Mouse (Mus musculus): Measurements from ENCODE around the gene Mvb12b. TPM values are rescaled to one million over a fixed set of nuclear protein-coding genes. Genes with fewer than 3 reads are reported as not detected.

Mvb12b gene
- total RNA-seq, 2 experiments from 2014 or later = 83.9 to 86.7 TPM

- intact Hi-C loops (cut with DNase I) = no loop called here
Measured at GRCm38 (mm10) chr2:33714932-33715331, 172.8 kb downstream of the Mvb12b start.

GRCm38 (mm10) chr2:33713580-33714260, 174.0 kb downstream of the Mvb12b start:
- intact Hi-C loops (cut with DNase I) = no loop called here
- DNase-seq (ENCODE audit: low spot score in 2 of 2) = no peak

More at GRCm38 (mm10) chr2:33714932-33715331, 172.8 kb downstream of the Mvb12b start:
- DNase-seq (ENCODE audit: low spot score in 2 of 2) = no peak

- DNase-seq (ENCODE audit: low spot score in 2 of 2) = no peak
- intact Hi-C loops (cut with DNase I) = no loop called here
Measured at GRCm38 (mm10) chr2:33712811-33713210, 174.9 kb downstream of the Mvb12b start.

GRCm38 (mm10) chr2:33708831-33709230, 178.9 kb downstream of the Mvb12b start:
- intact Hi-C loops (cut with DNase I) = no loop called here
- peak in 1 of 2 experiments; percentile 75 for DNase-seq (ENCODE audit: low spot score in 2 of 2)

- intact Hi-C loops (cut with DNase I) = no loop called here
- no peak for DNase-seq (ENCODE audit: low spot score in 2 of 2)
Measured at GRCm38 (mm10) chr2:33708096-33708495, 179.7 kb downstream of the Mvb12b start.

- DNase-seq (ENCODE audit: low spot score in 2 of 2) = no peak
- intact Hi-C loops (cut with DNase I) = no loop called here
Measured at GRCm38 (mm10) chr2:33706403-33706802, 181.3 kb downstream of the Mvb12b start.

GRCm38 (mm10) chr2:33705687-33706320, 181.9 kb downstream of the Mvb12b start:
- DNase-seq (ENCODE audit: low spot score in 2 of 2) = no peak
- intact Hi-C loops (cut with DNase I) = no loop called here

GRCm38 (mm10) chr2:33703286-33703685, 184.5 kb downstream of the Mvb12b start:
- no peak for DNase-seq (ENCODE audit: low spot score in 2 of 2)
- intact Hi-C loops (cut with DNase I) = no loop called here

GRCm38 (mm10) chr2:33702705-33703104, 185.0 kb downstream of the Mvb12b start:
- DNase-seq (ENCODE audit: low spot score in 2 of 2) = no peak
- intact Hi-C loops (cut with DNase I) = no loop called here

GRCm38 (mm10) chr2:33701446-33701815, 186.3 kb downstream of the Mvb12b start:
- intact Hi-C loops (cut with DNase I) = no loop called here
- no peak for DNase-seq (ENCODE audit: low spot score in 2 of 2)

- DNase-seq (ENCODE audit: low spot score in 2 of 2) = no peak
- intact Hi-C loops (cut with DNase I) = no loop called here
Measured at GRCm38 (mm10) chr2:33700581-33701445, 186.9 kb downstream of the Mvb12b start.

- intact Hi-C loops (cut with DNase I) = no loop called here
- no peak for DNase-seq (ENCODE audit: low spot score in 2 of 2)
Measured at GRCm38 (mm10) chr2:33698898-33699297, 188.8 kb downstream of the Mvb12b start.

GRCm38 (mm10) chr2:33696428-33696827, 191.3 kb downstream of the Mvb12b start:
- intact Hi-C loops (cut with DNase I) = no loop called here
- no peak for DNase-seq (ENCODE audit: low spot score in 2 of 2)

- DNase-seq (ENCODE audit: low spot score in 2 of 2) = no peak
- intact Hi-C loops (cut with DNase I) = no loop called here
Measured at GRCm38 (mm10) chr2:33693931-33694330, 193.8 kb downstream of the Mvb12b start.

GRCm38 (mm10) chr2:33689880-33690462, 197.8 kb downstream of the Mvb12b start:
- no peak for DNase-seq (ENCODE audit: low spot score in 2 of 2)
- intact Hi-C loops (cut with DNase I) = no loop called here

GRCm38 (mm10) chr2:33689155-33689879, 198.4 kb downstream of the Mvb12b start:
- DNase-seq (ENCODE audit: low spot score in 2 of 2) = no peak
- intact Hi-C loops (cut with DNase I) = no loop called here

GRCm38 (mm10) chr2:33683594-33683993, 204.2 kb downstream of the Mvb12b start:
- DNase-seq (ENCODE audit: low spot score in 2 of 2) = no peak
- intact Hi-C loops (cut with DNase I) = no loop called here

GRCm38 (mm10) chr2:33683095-33683494, 204.7 kb downstream of the Mvb12b start:
- intact Hi-C loops (cut with DNase I) = no loop called here
- no peak for DNase-seq (ENCODE audit: low spot score in 2 of 2)

- intact Hi-C loops (cut with DNase I) = loop anchor here (1.0 kb wide), 1 partner anchor 54 kb away; no protein-coding TSS in a partner anchor
- DNase-seq (ENCODE audit: low spot score in 2 of 2) = peak; percentile 58 to 60
Measured at GRCm38 (mm10) chr2:33682219-33682618, 205.5 kb downstream of the Mvb12b start.

All from left cerebral cortex, postnatal 25 days (tissue).